14 mouse cellular contexts compared by ENCODE assay signal in the genomic region with DNA sequence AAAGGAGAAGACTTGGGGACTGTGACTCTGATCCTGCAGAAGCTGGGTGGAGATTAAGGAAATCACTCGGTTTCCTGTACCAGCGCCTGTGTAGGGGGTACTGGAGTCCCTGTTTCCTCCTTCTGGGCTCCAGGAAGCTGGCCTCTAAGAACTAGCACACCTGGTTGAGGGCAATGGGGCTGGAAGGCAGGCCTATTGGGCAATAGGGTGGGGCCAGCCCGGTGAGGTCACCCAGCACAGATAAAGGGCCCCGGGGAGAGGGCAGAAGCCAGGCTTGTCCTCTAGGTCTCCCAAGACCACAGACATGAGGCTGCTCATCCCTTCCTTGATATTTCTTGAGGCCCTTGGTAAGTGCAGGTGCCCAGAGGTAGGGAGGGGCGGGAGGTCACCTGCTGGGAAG. TPM values are rescaled to one million over a fixed set of nuclear protein-coding genes. Genes with fewer than 3 reads are reported as not detected.
DNase-seq lines count a peak whose midpoint lies in the region; ATAC-seq and TF ChIP-seq lines count a peak whose summit lies in the region.
"Had no signal": no experiment of that assay in that cellular context is flagged by ENCODE, and none has a peak within 500 bp of the region (broad histone marks: within the 10 kb centered on the region; RNA-seq: fewer than 3 reads in every experiment).

A gene (plus strand): TSS at position 250 of the 400 bp plus-strand sequence.

- peak within 1 kb of the TSS; percentile 68 for H3K4me3 ChIP-seq in bone marrow, adult 2 months (replicated peaks; ENCODE audit: control insufficient read depth, low read depth, low read length)
- H3K4me3 ChIP-seq in intestine, postnatal 0 days (ENCODE audit: low read depth, low read length), result no peak within 1 kb of the TSS
- H3K4me3 ChIP-seq: heart, embryonic 13.5 days; lung, embryonic 15.5 days; neural tube, embryonic 15.5 days had no signal

- TF ChIP-seq POLR2A in bone marrow, adult 2 months (IDR thresholded peaks at IDR 0.05; ENCODE audit: borderline replicate concordance, control insufficient read depth, low read depth, low read length), result no peak; the same call in 1 of the 2 replicates

- H3K4me2 ChIP-seq in intestine, postnatal 0 days (replicated peaks; ENCODE audit: low read depth), result no peak within 1 kb of the TSS
- H3K4me2 ChIP-seq: heart, embryonic 13.5 days; hindbrain, embryonic 14.5 days; lung, embryonic 15.5 days; neural tube, embryonic 15.5 days had no signal

- no peak within 1 kb of the TSS for H3K9ac ChIP-seq in intestine, postnatal 0 days (ENCODE audit: low read depth, low read length)
- H3K9ac ChIP-seq: heart, embryonic 13.5 days; hindbrain, embryonic 14.5 days; lung, embryonic 15.5 days; neural tube, embryonic 15.5 days had no signal

- no peaks in the 10 kb centered on the region; the same call in 1 of the 2 replicates for H3K4me1 ChIP-seq in bone marrow, adult 2 months (ENCODE audit: control insufficient read depth, insufficient read depth, low read length)
- H3K4me1 ChIP-seq in intestine, postnatal 0 days (replicated peaks; ENCODE audit: control insufficient read depth, insufficient read depth, low read length), result no peaks in the 10 kb centered on the region
- H3K4me1 ChIP-seq: heart, embryonic 13.5 days; lung, embryonic 15.5 days; neural tube, embryonic 15.5 days had no signal

- WGBS in bone marrow, adult 2 months, result 18% methylated on average over 5 of the region's 5 CpGs
- 31% methylated on average over 5 of the region's 5 CpGs for WGBS in intestine, postnatal 0 days

- H3K36me3 ChIP-seq in intestine, postnatal 0 days (ENCODE audit: control insufficient read depth, insufficient read depth), result no peaks in the 10 kb centered on the region
- H3K36me3 ChIP-seq: heart, embryonic 13.5 days; lung, embryonic 15.5 days; neural tube, embryonic 15.5 days had no signal

- H3K27me3 ChIP-seq in intestine, postnatal 0 days (replicated peaks; ENCODE audit: control insufficient read depth, insufficient read depth, low read length), result no peaks in the 10 kb centered on the region
- H3K27me3 ChIP-seq: heart, embryonic 13.5 days; lung, embryonic 15.5 days; neural tube, embryonic 15.5 days had no signal

- TF ChIP-seq CTCF in bone marrow, adult 2 months (IDR thresholded peaks at IDR 0.05; ENCODE audit: control insufficient read depth, insufficient read depth, low read length), result no peak
- TF ChIP-seq CTCF in intestine, postnatal 0 days (IDR thresholded peaks at IDR 0.05; ENCODE audit: low read depth), result no peak

- DNase-seq in adrenal gland, postnatal 4 days (ENCODE audit: low spot score in 2 of 2), result no peak
- no peak for DNase-seq in adrenal gland, adult 2 months
- no peak for DNase-seq in right cerebral cortex, postnatal 25 days
- DNase-seq: adrenal gland, postnatal 36 days; cerebellum, adult 18-20 months had no signal

- H3K27ac ChIP-seq in bone marrow, adult 2 months (ENCODE audit: control insufficient read depth, insufficient read depth, low read depth, low read length, poor library complexity), result peak within 1 kb of the TSS; percentile 81
- H3K27ac ChIP-seq in intestine, postnatal 0 days (ENCODE audit: low read depth, low read length), result peak within 1 kb of the TSS; percentile 63
- H3K27ac ChIP-seq: heart, embryonic 13.5 days; hindbrain, embryonic 14.5 days; lung, embryonic 15.5 days; neural tube, embryonic 15.5 days had no signal

- no peaks in the 10 kb centered on the region for H3K9me3 ChIP-seq in intestine, postnatal 0 days (ENCODE audit: control insufficient read depth)
- H3K9me3 ChIP-seq: heart, embryonic 13.5 days; lung, embryonic 15.5 days; neural tube, embryonic 15.5 days had no signal

- ATAC-seq in intestine, postnatal 0 days, result peak; percentile 96
- ATAC-seq in megakaryocyte, adult 5-6 weeks (ENCODE audit: poor library complexity, severe bottlenecking), result peak; percentile 80
- ATAC-seq in megakaryocyte-erythroid progenitor cell, adult 5-6 weeks (replicated peaks; ENCODE audit: low FRiP score, low TSS enrichment, poor library complexity, severe bottlenecking), result no peak; the same call in 1 of the 2 replicates
- ATAC-seq in cerebellum, adult (ENCODE audit: insufficient number of reproducible peaks, low FRiP score, low TSS enrichment), result no peak

RNA-seq across cellular contexts. Expression of the gene that starts here (rescaled TPM):
- 10 to 100 TPM; 17.6 to 44.5 TPM for total RNA-seq in adrenal gland, postnatal 4 days (2021)
- total RNA-seq in adrenal gland, adult 2 months (2021), result 1 to 10 TPM in 1 of 2 experiments, under 1 TPM in 1; 0.86 to 2.1 TPM
- 0.26 TPM in 1 of 2 replicates, not detected in the other for polyA plus RNA-seq in adrenal gland, adult 2 months (2012; rRNA removed)
- 633 and 1,953 TPM in 2 replicates for polyA plus RNA-seq in bone marrow, adult 2 months (2011; ENCODE audit: insufficient read depth, insufficient read length, low replicate concordance, missing spikeins)
- 8.3 and 14.1 TPM in 2 replicates for polyA plus RNA-seq in intestine, postnatal 0 days (2015; fragmentation: Nextera tagmentation; extraction: Ambion mirVana)
- total RNA-seq in megakaryocyte, adult 5-6 weeks (2015), result 1,347 and 1,763 TPM in 2 replicates
- 1,568 and 2,380 TPM in 2 replicates for total RNA-seq in megakaryocyte, adult 5-6 weeks (2017)
- 126 TPM in 1 of 2 replicates, not detected in the other for total RNA-seq in megakaryocyte-erythroid progenitor cell, adult 5-6 weeks (2014; fragmentation: Nextera tagmentation)
- 5.8 and 33.5 TPM in 2 replicates for total RNA-seq in megakaryocyte-erythroid progenitor cell, adult 5-6 weeks (2017)

Comparison
In these comparisons a context has a peak if more than half of its experiments do, and no peak if none do; other contexts are left out.
1. RNA of the gene that starts here (total RNA-seq): 1,347 to 2,380 TPM in megakaryocyte, adult 5-6 weeks; 17.6 to 44.5 TPM in adrenal gland, postnatal 4 days, 5.8 to 126 TPM in megakaryocyte-erythroid progenitor cell, adult 5-6 weeks and 0.86 to 2.1 TPM in adrenal gland, adult 2 months; every median in the first group is over 10 times any median in the second.
2. RNA of the gene that starts here (polyA plus RNA-seq): 633 to 1,953 TPM in bone marrow, adult 2 months; 8.3 to 14.1 TPM in intestine, postnatal 0 days and 0.26 TPM in adrenal gland, adult 2 months; every median in the first group is over 10 times any median in the second.
3. ATAC-seq: peak in intestine, postnatal 0 days (single experiment) and megakaryocyte, adult 5-6 weeks (single experiment); none in megakaryocyte-erythroid progenitor cell, adult 5-6 weeks (single experiment) and cerebellum, adult (single experiment).